Mouse (Mus musculus) granulocyte monocyte progenitor cell, adult 5-6 weeks (primary cell): Measurements from ENCODE around the gene Ptprn. TPM values are rescaled to one million over a fixed set of nuclear protein-coding genes. Genes with fewer than 3 reads are reported as not detected.
A peak's percentile ranks its signal among the peaks of the same experiment; 100 is the strongest.
"Not testable (repeated sequence)": the region's sequence is repeated elsewhere in the genome, so short reads cannot be mapped to it uniquely, and the experiment has no call there.

ENCODE experiments used
- ATAC-seq: replicated peaks from 2 replicates; pipeline ENCODE4 v1.8.0; 2016; ENCODE audit warnings: mild to moderate bottlenecking, moderate TSS enrichment, inconsistent platforms; ENCODE audit not compliant: poor library complexity, severe bottlenecking
- total RNA-seq, 2 experiments: library from RNA; stranded (forward) in 1 of 2; stranded (reverse) in 1 of 2; fragments of 200-712, 200-1000 nt in 1 of 2; fragments of >200 nt in 1 of 2; fragmentation: Nextera tagmentation in 1 of 2; gene quantifications; 2 replicates each; pipeline ENCODE4 v1.2.3; 2014 to 2017

Gene Ptprn
- total RNA-seq, 2 experiments from 2014 or later: not detected

GRCm38 (mm10) chr1:75253849-75254624 is 10.3 kb downstream of the Ptprn start:
- ATAC-seq: peak; percentile 77

GRCm38 (mm10) chr1:75253029-75253428 is 11.3 kb downstream of the Ptprn start:
- no peak for ATAC-seq

GRCm38 (mm10) chr1:75252308-75252707 is 12.0 kb downstream of the Ptprn start:
- no peak for ATAC-seq

- peak; percentile 83 for ATAC-seq
These were observed 13.0 kb downstream of the Ptprn start for GRCm38 (mm10) chr1:75251112-75251970.

GRCm38 (mm10) chr1:75250498-75250897 is 13.8 kb downstream of the Ptprn start:
- no peak for ATAC-seq

- no peak for ATAC-seq
These were observed 16.1 kb downstream of the Ptprn start for GRCm38 (mm10) chr1:75248041-75248772.

GRCm38 (mm10) chr1:75247071-75247930 is 17.0 kb downstream of the Ptprn start:
- no peak for ATAC-seq

- ATAC-seq: peak; percentile 93
These were observed 19.5 kb downstream of the Ptprn start for GRCm38 (mm10) chr1:75244836-75245235.

GRCm38 (mm10) chr1:75244175-75244826 is 20.0 kb downstream of the Ptprn start:
- ATAC-seq: no peak

GRCm38 (mm10) chr1:75243411-75243810 is 20.9 kb downstream of the Ptprn start:
- no peak for ATAC-seq

GRCm38 (mm10) chr1:75239591-75239990 is 24.7 kb downstream of the Ptprn start:
- ATAC-seq: no peak

GRCm38 (mm10) chr1:75236117-75237050 is 27.9 kb downstream of the Ptprn start, which contains the start of gene Dnajb2:
Gene Dnajb2, plus strand, starts transcription at chr1:75236406.
- peak; percentile 74 for ATAC-seq

- peak; percentile 69 for ATAC-seq
These were observed 29.7 kb downstream of the Ptprn start for GRCm38 (mm10) chr1:75234606-75235005.

GRCm38 (mm10) chr1:75232489-75232888 is 31.8 kb downstream of the Ptprn start:
- ATAC-seq: not testable (repeated sequence)

GRCm38 (mm10) chr1:75231664-75232152 is 32.6 kb downstream of the Ptprn start, which contains the start of gene A630095N17Rik:
Gene A630095N17Rik, minus strand, starts transcription at chr1:75232102.
- ATAC-seq: no peak

- no peak for ATAC-seq
These were observed 33.1 kb downstream of the Ptprn start for GRCm38 (mm10) chr1:75231224-75231623.

- peak; percentile 60 for ATAC-seq
These were observed 33.8 kb downstream of the Ptprn start for GRCm38 (mm10) chr1:75230335-75230994.
